Mouse (Mus musculus) kidney, adult 11 months (tissue): ENCODE data around the gene Fam189a2.
A peak's percentile ranks its signal among the peaks of the same experiment; 100 is the strongest.

Source experiments
- DNase-seq: peaks from one replicate; pipeline ENCODE4 v3.0.0; 2022

The Fam189a2 gene

GRCm38 (mm10) chr19:24030871-24031556, at the start of gene Fam189a2:
TSS of gene Fam189a2 (minus strand) at chr19:24031019.
- DNase-seq = peak; percentile 21

- no peak for DNase-seq
Observed at GRCm38 (mm10) chr19:24077658-24078057, 46.8 kb upstream of the Fam189a2 start.

DNA sequence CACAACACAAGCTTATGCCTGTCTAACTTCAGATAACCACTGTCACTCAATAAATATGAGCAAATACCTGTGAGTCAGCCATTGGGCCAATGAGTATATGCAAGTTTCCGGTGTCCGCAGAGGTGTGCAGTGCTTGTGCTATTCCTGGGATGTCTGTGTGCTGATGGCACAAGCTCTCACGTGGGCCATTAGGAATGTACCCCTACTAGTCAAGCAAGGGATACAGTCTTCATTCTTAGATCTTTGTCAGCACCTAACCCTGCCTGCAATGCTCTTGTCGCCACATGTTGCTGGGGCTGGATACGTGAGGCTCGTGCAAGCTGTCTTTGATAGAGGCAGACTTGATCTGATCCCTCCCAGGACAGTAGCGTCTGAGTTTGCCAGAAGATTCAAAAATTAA, 45.7 kb upstream of the Fam189a2 start:
- DNase-seq = no peak

GRCm38 (mm10) chr19:24075927-24076326, 45.1 kb upstream of the Fam189a2 start:
- DNase-seq = no peak

DNA sequence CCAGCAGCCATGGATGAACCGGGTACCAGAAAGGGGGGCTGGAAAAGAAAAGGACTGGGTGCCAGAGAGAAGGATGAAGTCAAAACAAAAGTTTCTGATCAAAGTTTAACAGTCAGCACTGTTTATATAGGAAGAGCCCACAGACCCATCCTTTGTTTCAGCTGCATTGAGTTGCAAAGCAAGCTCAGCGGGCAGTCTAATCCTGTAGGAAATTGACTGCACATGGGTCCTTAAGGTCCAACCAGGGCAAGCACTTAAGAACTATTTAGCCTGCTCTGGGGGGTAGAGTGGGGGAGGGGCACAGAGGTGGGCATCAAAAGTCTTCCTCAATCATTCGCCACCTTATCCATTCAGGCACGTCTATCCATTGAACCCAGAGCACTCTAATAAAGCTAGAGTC, 42.3 kb upstream of the Fam189a2 start:
- no peak for DNase-seq

GRCm38 (mm10) chr19:24064348-24064895, 33.6 kb upstream of the Fam189a2 start:
- DNase-seq = no peak

- no peak for DNase-seq
Observed at GRCm38 (mm10) chr19:24063585-24063984, 32.8 kb upstream of the Fam189a2 start.

DNA sequence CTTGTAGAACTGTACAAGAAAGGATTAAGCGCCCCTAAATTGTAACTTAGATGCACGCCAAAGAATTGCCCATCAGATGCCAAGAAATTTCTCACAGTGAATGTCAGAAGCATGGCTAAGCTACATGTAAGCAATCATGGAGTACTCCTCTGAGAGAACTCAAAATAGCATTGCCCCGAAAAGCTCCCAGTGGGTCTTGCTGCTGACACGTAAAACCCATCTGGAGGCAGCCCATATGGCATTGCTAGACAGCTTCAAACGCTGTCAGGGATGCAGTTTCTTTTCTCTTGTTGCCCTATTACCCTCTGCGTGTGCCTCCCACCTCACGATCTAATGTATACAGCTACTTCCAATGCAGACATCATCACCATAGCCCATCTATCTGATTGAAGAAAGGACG, 28.0 kb upstream of the Fam189a2 start:
- DNase-seq = no peak

- DNase-seq = no peak
Observed at GRCm38 (mm10) chr19:24058021-24058420, 27.2 kb upstream of the Fam189a2 start.

- no peak for DNase-seq
Observed at GRCm38 (mm10) chr19:24056880-24057279, 26.1 kb upstream of the Fam189a2 start.

GRCm38 (mm10) chr19:24054904-24055303, 24.1 kb upstream of the Fam189a2 start:
- DNase-seq = peak; percentile 9

- DNase-seq = peak; percentile 19
Observed at GRCm38 (mm10) chr19:24054265-24054664, 23.4 kb upstream of the Fam189a2 start.

GRCm38 (mm10) chr19:24050514-24050913, 19.7 kb upstream of the Fam189a2 start:
- DNase-seq = no peak

GRCm38 (mm10) chr19:24049329-24049728, 18.5 kb upstream of the Fam189a2 start:
- no peak for DNase-seq

GRCm38 (mm10) chr19:24046395-24046993, 15.7 kb upstream of the Fam189a2 start:
- no peak for DNase-seq

- DNase-seq = no peak
Observed at GRCm38 (mm10) chr19:24042387-24042786, 11.6 kb upstream of the Fam189a2 start.

DNA sequence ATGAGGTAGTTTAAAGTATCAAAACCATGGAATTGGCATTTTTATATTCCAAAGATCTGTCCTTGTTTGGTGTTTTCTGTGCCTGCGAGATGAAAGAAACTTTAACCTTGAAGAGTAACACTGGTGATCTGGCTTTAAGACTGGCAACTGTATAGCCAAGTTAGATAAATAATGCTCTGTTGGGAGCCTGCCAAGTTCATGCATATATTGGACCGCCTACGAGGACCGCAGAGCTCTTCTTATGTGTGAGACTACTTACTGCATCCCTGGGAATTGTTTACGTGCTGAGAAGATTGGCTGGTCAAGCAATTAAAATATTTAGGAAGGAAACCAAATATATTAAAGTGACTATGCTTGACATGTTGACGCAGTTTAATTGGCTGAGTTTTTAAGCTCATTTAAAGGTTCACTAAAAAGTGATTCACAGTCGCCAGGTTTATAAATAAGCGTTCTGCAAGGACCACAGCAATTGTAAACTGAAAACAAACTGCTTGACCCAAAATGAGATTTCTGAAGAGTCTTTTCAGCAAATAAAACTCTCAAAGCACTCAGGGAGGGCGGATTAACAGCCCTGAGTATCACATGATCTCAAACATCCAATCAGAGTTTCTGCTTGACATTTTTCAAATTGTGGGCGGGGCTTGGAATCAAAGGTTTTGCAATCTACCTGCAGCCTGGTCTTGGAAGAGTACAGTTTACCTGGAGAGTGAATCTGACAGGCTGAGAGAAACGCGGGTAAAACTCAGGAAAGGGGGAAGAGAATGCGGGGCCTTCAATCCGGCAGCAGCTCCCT, 8.4 kb upstream of the Fam189a2 start:
- peak; percentile 34 for DNase-seq

DNA sequence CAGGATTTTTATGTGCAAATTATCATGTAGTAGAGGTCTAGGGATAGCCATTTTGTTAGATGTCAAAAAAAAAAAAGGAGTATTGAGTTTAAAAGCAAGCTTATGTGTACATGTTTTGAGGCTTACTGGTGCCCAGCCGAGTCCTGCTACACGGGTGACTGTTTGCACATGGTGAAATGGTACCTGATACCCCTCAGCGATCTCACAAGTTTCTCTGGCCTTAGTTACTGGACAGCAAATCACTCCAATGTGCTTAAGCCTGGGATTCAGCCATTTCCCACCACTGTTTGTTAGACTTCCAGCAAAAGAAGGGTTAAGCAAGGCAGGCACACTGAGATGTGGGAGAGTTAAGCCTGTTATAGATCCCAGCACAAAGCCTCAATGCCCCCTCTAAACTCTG, 3.5 kb upstream of the Fam189a2 start:
- DNase-seq = no peak

DNA sequence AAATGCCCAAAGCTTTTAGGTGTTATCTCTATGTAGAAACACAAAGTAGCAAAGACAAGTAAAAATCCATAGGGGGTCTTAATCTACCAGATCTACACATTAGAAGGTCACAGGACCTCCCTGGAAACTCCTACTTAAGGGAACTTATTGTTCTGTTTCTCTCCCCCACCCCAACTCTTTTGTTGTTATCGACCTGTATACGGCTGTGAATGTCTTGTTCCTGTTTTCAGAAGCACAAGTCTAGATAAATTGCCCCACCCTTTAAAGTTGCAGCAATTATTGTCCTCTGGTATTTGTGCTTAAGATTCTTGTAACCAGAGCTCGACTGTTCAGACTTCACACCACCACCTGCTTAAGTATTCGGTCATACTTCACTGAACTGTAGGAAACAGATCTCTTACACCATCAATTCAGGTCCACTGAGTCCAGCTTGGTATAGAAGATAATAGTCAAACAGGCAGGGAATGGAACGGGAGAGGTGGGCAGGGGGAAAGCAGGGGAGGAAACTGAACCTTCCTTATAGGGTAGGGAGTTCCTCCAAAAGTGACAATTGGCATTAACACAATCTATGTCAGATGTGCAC, 1.9 kb upstream of the Fam189a2 start:
- DNase-seq = no peak

- peak; percentile 17 for DNase-seq
Observed at GRCm38 (mm10) chr19:24030511-24030870, 328 bp downstream of the Fam189a2 start.

DNA sequence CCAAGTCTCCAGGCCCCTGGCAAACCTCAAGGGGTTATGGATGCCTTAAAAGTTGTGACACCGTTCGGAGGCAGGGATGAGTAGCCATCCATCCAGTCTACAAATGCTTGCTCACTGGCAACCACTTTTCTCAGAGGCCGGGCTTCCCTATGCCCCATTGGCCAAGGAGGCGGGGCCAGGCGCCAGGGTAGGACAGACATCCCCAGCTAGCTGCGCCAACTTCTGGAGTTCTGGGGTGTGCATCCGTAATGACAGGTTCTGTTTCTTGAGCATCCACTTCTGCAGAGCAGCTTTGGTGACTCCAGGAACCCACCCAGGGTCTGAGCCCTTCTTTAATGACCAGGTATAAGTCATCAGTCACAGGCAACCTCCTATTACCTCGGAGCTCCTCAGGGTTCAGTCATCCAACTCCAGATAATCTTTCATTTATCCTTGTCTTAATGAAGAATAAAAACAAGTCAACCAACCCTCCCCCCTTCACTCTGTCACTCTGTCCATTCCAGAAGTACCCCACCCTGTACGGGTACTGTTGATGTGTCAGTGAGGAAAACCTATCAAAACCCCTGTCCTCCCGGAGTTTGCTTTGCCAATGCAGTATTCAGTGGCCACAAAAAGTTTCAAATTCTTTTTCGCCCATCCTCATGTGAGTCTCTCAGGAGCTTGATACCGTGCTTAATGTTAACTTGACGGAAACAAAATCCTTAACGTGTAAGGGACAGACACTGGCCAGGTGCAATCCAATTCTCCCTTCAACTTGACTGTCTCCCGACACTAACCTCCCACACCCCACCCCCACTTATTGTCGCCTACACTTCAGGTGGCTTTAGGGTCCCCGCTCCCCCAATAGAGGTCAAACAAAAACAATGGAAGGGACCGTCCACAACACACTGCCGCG, 956 bp downstream of the Fam189a2 start:
- DNase-seq = peak; percentile 37

DNA sequence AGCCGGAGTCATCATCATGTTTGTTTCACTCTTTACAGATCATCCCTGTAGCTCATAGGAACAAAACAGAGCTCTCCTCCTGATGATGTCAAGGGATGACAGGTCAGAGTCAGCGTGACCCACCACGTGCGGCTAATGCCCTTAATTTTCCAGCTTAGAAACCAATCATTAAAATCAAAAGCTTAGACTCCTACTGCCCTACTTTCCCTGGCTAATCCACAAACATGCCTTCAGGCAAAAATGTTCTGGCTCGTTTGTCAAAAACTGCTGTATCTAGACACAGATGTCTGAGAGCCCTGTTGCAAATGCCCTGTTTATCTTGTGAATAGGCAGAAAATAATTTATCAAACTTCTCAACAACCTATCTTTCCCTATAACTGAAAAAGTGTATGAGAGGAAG, 4.9 kb downstream of the Fam189a2 start:
- no peak for DNase-seq
